Mouse (Mus musculus) kidney, adult 11 months (tissue): ENCODE data around the gene Dusp2.

ENCODE experiments used
- DNase-seq: peaks from one replicate; pipeline ENCODE4 v3.0.0; 2022

The Dusp2 gene

GRCm38 (mm10) chr2:127324456-127324855 lies 11.5 kb upstream of the Dusp2 start:
- no peak for DNase-seq

DNA sequence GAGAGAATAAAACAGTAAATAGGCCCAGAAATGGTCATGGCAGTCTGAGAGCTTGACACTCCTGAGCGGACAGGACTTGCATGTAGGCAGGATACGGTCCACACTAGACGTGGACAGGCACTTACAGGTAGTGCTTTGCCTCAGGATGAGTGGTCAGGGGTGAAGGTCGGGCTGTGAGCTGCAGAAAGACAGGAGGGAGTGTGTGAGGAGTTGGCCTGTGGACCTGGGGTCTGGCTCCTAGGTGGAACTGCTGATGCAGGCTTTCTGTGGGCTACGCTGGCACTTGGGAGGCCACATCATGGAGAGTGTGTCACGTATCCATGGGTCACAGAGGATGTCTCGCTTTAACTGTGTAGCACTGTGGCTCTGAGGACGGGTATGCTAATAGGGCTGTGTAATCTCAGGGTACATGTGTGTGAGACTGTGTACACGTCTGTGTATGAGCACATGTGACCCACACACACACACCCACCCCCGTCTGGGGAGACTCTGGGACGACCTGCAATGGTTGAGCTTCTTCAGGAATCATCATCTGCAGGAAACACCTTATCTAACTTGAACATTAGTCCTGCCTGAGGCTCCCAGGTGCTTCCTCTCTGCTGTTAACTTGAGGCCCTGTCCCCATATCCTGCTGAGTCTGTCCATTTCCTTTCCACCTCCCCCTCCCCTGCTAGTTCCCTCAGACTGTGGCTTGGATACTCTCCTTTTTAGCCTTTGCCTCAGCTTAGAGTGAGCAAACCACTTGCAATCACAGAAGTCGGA lies 7.7 kb upstream of the Dusp2 start:
- DNase-seq = no peak

- DNase-seq = no peak
Observed at GRCm38 (mm10) chr2:127332807-127333570, 3.0 kb upstream of the Dusp2 start.

- no peak for DNase-seq
Observed at GRCm38 (mm10) chr2:127333945-127334603, 1.9 kb upstream of the Dusp2 start.

GRCm38 (mm10) chr2:127335078-127335541 lies 849 bp upstream of the Dusp2 start:
- DNase-seq = no peak

DNA sequence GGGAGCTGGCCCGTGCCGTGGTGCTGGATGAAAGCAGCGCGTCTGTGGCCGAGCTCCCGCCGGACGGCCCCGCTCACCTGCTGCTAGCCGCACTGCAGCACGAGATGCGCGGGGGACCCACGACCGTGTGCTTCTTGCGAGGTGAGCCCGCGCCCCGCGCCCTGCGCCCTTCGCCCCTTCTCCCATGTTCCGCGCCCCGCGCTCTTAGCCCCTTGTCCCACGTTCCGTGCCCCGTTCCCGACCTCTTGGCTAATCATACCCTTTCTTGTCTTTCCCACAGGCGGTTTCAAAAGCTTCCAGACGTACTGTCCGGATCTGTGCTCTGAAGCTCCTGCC lies 506 bp downstream of the Dusp2 start:
- DNase-seq = no peak

GRCm38 (mm10) chr2:127336885-127337284 lies 926 bp downstream of the Dusp2 start:
- DNase-seq = no peak

DNA sequence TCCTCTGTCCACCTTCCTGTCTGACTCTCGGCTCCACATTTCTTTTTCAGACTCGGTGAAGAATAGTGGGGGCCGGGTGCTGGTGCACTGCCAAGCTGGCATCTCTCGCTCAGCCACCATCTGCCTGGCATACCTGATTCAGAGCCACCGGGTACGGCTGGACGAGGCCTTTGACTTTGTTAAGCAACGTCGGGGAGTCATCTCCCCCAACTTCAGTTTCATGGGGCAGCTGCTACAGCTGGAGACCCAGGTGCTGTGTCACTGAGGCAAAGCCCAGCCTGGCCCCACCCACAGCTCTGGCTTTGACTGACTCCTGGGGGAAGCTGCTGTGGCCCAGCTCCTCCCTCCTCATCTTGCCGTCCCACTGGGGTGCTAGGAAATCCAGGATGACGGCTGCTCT lies 1.6 kb downstream of the Dusp2 start:
- no peak for DNase-seq

DNA sequence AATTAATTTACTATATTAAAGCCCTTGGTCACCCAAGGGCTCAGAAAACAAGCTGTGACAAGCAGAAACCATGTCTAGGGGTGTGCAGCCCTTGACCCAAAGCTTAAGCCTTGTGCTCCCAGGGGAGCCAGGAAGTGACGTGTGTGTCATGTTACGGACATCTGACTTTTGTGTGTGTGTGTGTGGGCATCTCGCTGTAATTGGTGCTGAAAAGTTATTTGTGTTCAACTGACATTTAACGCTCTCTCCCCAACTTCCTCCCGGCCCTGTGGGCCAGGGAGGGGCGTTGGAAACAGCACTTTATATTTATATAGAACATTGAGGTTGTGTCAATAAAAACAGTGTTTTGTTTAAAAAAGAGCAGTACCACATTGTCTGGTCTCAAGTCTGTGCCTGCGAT lies 2.1 kb downstream of the Dusp2 start:
- no peak for DNase-seq

GRCm38 (mm10) chr2:127338416-127338815 lies 2.5 kb downstream of the Dusp2 start, which contains the start of gene Astl:
Gene Astl (plus strand): TSS chr2:127338639.
- DNase-seq = no peak

DNA sequence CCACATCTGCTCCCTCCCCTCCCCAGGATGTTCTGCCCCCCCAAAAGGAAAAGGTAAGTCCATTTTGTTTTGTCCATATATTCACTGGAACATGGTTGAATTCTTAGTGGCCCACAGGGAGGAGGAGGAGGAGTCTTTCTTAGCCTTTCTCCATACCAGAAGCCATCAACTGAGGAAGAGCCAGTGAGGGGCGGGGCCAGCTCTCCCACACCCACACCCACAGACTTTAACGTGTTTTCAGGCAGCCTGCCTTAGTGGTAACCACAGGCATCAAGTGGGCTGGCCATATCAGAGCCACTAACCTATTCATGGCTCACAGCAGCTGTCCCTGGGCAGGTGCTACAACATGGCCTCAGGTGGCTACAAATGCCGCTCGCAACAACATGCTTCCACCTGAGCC lies 2.9 kb downstream of the Dusp2 start:
- DNase-seq = no peak

DNA sequence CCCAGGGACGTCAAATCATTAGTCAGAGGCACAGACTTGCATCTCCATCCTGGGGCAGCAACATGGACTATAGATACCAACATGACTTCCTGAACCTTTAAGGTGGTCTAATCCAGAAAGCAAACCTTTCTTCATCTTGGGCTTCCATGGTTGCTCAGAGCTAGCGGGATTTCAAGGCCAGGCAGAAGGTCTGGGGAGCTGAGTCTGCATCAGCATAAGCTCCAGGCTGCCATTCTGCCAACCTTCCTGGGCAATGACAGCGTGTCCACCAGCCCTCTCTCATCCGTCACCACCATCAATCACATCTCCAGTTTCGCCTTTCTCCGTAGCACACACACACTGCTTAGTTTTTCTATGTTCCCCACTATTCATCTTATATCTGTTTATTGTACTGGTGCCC lies 3.3 kb downstream of the Dusp2 start:
- no peak for DNase-seq

DNA sequence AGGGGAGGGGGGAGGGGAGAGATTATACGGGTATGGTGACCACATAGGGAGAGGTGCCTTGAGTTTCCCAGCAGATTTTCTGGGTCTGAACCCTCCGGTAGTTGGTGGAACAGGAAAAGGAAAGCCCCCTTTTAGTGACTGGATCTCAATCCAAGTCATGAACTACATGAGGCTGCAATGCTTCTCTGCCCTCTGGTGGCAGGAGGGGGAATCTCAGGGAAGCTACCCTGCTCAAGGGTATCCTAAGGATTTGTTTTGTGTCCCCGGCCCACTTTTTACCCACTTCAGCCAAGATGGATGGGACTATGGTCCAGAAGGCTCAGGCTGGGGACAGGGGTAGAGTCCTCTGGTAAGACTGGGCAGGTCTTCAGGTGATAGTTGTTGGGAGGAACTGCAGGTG lies 5.2 kb downstream of the Dusp2 start:
- DNase-seq = peak; percentile 31

DNA sequence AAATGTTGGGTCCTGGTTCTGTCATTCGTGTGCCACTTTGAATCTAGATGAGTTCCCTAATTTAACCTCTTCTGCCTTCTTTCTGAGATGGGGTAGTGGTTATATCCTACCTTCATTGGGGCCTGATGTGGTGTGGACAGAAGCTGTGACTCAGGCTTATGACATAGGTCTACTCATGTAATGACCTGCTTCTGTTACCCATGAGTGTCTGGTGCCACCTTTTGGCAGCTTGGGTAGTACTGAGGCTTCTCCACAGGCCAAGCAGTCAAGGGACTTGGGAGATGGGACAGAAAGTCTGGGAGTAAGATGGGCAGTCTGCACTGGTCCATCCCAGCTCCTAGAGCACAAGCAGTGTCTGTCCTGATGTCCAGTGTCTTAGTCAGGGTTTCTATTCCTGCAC lies 10.4 kb downstream of the Dusp2 start:
- DNase-seq = no peak

GRCm38 (mm10) chr2:127347147-127347985 lies 11.4 kb downstream of the Dusp2 start:
- DNase-seq = no peak

- no peak for DNase-seq
Observed at GRCm38 (mm10) chr2:127353881-127354280, 17.9 kb downstream of the Dusp2 start.

DNA sequence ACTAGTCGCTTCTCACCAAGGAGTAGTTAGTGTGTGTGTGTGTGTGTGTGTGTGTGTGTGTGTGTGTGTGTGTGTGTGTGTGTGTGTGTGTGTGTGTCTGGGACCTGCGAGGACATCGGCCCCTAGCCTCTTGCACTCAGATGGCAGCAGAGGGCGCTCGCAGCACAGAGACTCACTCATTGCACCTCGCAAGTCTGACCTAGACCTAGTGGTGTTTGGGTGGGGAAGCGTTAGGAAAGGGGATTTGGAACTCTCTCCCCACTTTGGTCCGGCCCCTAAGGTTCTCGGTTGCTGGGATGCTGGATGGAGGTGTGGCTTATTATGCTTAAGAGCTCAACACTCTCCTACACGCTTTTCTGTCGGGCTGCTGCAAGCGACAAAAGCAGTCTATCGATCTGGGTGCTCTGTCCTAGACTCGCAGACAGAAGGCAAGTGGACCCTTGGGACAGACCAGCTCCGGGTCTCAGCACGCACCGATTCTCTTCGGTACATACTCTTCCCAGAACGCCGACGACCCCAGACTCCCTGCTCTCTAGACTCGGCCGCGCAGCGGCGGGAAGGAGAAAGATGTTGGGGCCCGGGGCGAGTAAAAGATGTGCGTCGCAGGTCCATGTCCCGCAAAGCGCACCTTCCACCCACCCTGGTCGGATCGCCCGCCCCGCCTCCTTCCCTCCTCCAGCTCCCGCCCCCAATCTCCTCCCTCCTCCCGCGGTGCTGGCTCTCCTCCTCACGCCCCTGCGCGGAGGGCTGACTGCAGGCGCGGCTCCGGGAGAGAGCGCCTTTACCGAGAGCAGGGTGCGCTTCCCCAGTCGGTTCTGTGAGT lies 26.7 kb downstream of the Dusp2 start, which contains the start of gene Adra2b:
Gene Adra2b, plus strand, starts transcription at position 750 of the 823 bp plus-strand sequence.
- peak; percentile 89 for DNase-seq

- DNase-seq = no peak
Observed at GRCm38 (mm10) chr2:127363282-127363652, 27.3 kb downstream of the Dusp2 start.

DNA sequence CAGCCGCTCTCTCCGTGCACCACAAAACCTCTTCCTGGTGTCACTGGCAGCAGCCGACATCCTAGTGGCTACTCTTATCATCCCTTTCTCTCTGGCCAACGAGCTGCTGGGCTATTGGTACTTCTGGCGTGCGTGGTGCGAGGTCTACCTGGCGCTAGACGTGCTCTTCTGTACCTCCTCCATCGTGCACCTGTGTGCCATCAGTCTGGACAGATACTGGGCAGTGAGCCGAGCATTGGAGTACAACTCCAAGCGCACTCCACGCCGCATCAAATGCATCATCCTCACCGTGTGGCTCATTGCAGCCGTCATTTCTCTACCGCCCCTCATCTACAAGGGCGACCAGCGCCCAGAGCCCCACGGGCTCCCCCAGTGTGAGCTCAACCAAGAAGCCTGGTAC lies 27.7 kb downstream of the Dusp2 start:
- DNase-seq = peak; percentile 31

GRCm38 (mm10) chr2:127364452-127364851 lies 28.5 kb downstream of the Dusp2 start:
- DNase-seq = peak; percentile 69

- DNase-seq = peak; percentile 88
Observed at GRCm38 (mm10) chr2:127367126-127367820, 31.3 kb downstream of the Dusp2 start.
